Mouse (Mus musculus): ENCODE data around the gene Cln5.

Gene Cln5

DNA sequence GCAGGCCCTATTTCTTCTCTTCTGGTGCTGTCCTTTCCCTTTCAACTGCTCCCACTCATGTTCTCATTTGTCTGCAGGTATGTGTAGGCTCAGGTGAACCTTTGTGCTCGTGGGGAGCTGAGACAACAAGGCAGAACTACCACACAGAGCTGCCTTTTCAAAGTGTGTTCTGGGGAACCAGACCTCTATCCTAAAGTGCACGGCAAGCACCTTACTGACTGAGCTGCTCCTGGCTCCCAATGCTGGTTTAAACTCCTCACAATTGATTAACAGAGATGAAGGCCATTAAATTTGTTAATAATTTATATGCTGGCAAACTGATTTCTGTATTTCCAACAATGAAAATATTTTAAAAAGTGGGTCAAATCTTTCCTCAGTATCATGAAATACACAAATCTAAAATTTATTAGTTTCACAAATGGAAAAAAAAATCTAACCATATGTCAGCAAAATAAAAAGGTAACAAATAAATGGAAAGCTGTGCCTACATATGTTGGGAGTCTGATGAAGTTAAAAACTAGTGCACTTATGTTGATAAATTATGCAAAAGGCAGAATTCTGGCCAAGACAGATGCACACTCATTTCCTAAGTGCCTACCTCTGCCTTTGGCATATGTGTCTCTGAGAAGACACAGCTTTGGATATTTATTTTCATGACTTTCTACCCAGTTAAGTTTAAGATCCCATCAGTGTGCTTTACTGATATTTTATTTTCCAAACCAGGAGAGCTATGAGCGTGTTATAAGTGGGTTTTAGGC is 42.8 kb downstream of the Cln5 start:
- DNase-seq (ENCODE audit: low spot score in 2 of 2), result no peak

- no peak for DNase-seq (ENCODE audit: low spot score in 2 of 2)
These were observed 45.1 kb downstream of the Cln5 start for GRCm38 (mm10) chr14:103114994-103115670.

- DNase-seq (ENCODE audit: low spot score in 2 of 2), result no peak
These were observed 55.7 kb downstream of the Cln5 start for GRCm38 (mm10) chr14:103125756-103126155.
